Mouse (Mus musculus) spleen, adult 2 months (tissue): ENCODE data around the gene Cryzl2.

ENCODE experiments used
- CTCF ChIP-seq: fragments of 200-500 bp; IDR thresholded peaks from 2 replicates; pipeline ENCODE4 v1.5.1; 2011; ENCODE audit warnings: mild to moderate bottlenecking, inconsistent platforms; ENCODE audit not compliant: insufficient read depth, insufficient read length, insufficient replicate concordance; ENCODE audit errors: extremely low read depth
- POLR2A ChIP-seq: fragments of 200-500 bp; IDR thresholded peaks from 2 replicates; pipeline ENCODE4 v1.6.1; 2011; ENCODE audit warnings: low read depth, low read length, inconsistent platforms

- TF ChIP-seq CTCF = no peak
- no peak for TF ChIP-seq POLR2A
Observed at GRCm38 (mm10) chr1:157461276-157461675, 2.9 kb downstream of the Cryzl2 start.
